Comparison of ENCODE assay signal across 14 mouse cellular contexts in the genomic region with DNA sequence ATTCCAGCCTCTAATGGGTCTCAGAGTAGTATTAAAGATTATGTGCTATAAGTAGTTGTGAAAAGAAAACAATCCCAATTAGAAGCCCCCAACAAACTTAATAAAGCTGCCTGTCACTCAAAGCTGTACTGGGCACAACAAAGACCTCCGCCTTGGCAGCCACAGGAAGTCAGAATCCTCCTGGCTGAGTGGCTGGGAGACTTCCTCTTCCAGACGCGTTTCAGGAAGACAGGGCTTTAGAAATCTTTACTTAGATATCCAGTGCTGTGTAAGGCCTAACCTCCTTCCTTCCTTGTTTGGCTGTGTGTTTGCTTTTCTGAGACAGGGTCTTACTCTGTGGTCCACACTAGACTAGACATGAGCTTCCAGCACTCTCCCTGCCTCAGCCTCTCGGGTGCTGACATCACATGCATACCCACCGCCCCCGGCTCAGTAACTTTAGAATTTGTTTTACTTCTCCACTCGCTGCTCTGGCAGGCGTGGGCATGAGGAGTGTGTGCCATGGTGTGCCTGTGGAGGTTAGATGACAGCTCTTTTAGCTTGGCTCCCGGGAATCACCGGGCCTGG. TPM values are rescaled to one million over a fixed set of nuclear protein-coding genes. Genes with fewer than 3 reads are reported as not detected.
A peak's percentile ranks its signal among the peaks of the same experiment; 100 is the strongest.
DNase-seq lines count a peak whose midpoint lies in the region; ATAC-seq and TF ChIP-seq lines count a peak whose summit lies in the region.
"Had no signal": no experiment of that assay in that cellular context is flagged by ENCODE, and none has a peak within 500 bp of the region (broad histone marks: within the 10 kb centered on the region; RNA-seq: fewer than 3 reads in every experiment).

No protein-coding gene starts in this region.

- H3K4me3 ChIP-seq in kidney, adult 2 months (ENCODE audit: insufficient read depth, low read depth, low read length) = no peak overlapping the region
- H3K4me3 ChIP-seq in lung, embryonic 14.5 days (ENCODE audit: low read depth, low read length) = no peak overlapping the region
- H3K4me3 ChIP-seq in intestine, embryonic 15.5 days (replicated peaks) = no peak overlapping the region
- no peak overlapping the region for H3K4me3 ChIP-seq in macrophage (ENCODE audit: inconsistent target)
- H3K4me3 ChIP-seq in midbrain, postnatal 0 days (ENCODE audit: low read depth, low read length) = no peak overlapping the region
- H3K4me3 ChIP-seq: midbrain, embryonic 13.5 days had no signal

- DNase-seq in kidney, adult 2 months = peak; percentile 39
- DNase-seq in kidney, adult 11 months = no peak
- peak; percentile 44 for DNase-seq in lung, embryonic 14.5 days
- DNase-seq in lung, postnatal 14 days = no peak
- DNase-seq in midbrain, postnatal 0 days (ENCODE audit: low spot score) = no peak
- DNase-seq: cerebellum, postnatal 14 days had no signal

- no peak overlapping the region for H3K4me2 ChIP-seq in lung, embryonic 14.5 days
- H3K4me2 ChIP-seq in intestine, embryonic 15.5 days (replicated peaks) = no peak overlapping the region
- H3K4me2 ChIP-seq in midbrain, postnatal 0 days (ENCODE audit: low read depth, low read length, poor library complexity, severe bottlenecking) = no peak overlapping the region
- H3K4me2 ChIP-seq: midbrain, embryonic 13.5 days had no signal

- H3K9ac ChIP-seq in lung, embryonic 14.5 days = no peak overlapping the region
- H3K9ac ChIP-seq in intestine, embryonic 15.5 days = no peak overlapping the region
- no peak overlapping the region for H3K9ac ChIP-seq in midbrain, postnatal 0 days (replicated peaks; ENCODE audit: low read length, poor library complexity, severe bottlenecking)
- H3K9ac ChIP-seq: midbrain, embryonic 13.5 days had no signal

- peak overlapping the region; percentile 77 for H3K27ac ChIP-seq in kidney, adult 2 months (ENCODE audit: insufficient read depth, low read depth, low read length)
- H3K27ac ChIP-seq in lung, embryonic 14.5 days (ENCODE audit: low read depth) = peak overlapping the region; percentile 43; the same call in 1 of the 2 replicates
- peak overlapping the region; percentile 2; the same call in 1 of the 2 replicates for H3K27ac ChIP-seq in intestine, embryonic 15.5 days
- peak overlapping the region; percentile 87 for H3K27ac ChIP-seq in macrophage
- H3K27ac ChIP-seq in midbrain, postnatal 0 days (ENCODE audit: low read depth, low read length) = no peak overlapping the region
- H3K27ac ChIP-seq: midbrain, embryonic 13.5 days had no signal

- peaks cover 95% of the 10 kb centered on the region for H3K79me2 ChIP-seq in macrophage (ENCODE audit: inconsistent target)

- H3K36me3 ChIP-seq in kidney, adult 2 months (ENCODE audit: control insufficient read depth, insufficient read depth, low read length) = peaks cover 4% of the 10 kb centered on the region
- H3K36me3 ChIP-seq in lung, embryonic 14.5 days (ENCODE audit: insufficient read depth) = peaks cover 75% of the 10 kb centered on the region
- H3K36me3 ChIP-seq in intestine, embryonic 15.5 days = peaks cover 23% of the 10 kb centered on the region
- H3K36me3 ChIP-seq in macrophage (ENCODE audit: inconsistent target) = peaks cover 58% of the 10 kb centered on the region
- H3K36me3 ChIP-seq in midbrain, postnatal 0 days (ENCODE audit: insufficient read depth, low read length) = peaks cover 44% of the 10 kb centered on the region

- 66% methylated on average over 10 of the region's 10 CpGs for WGBS in kidney, adult 2 months
- WGBS in lung, embryonic 14.5 days = 74% methylated on average over 10 of the region's 10 CpGs
- 76% methylated on average over 10 of the region's 10 CpGs for WGBS in intestine, embryonic 15.5 days
- 35% methylated on average over 10 of the region's 10 CpGs for WGBS in macrophage (ENCODE audit: missing documents)
- 82% methylated on average over 10 of the region's 10 CpGs for WGBS in midbrain, postnatal 0 days

- H3K9me3 ChIP-seq in lung, embryonic 14.5 days (ENCODE audit: low read depth, low read length) = no peaks in the 10 kb centered on the region
- no peaks in the 10 kb centered on the region for H3K9me3 ChIP-seq in intestine, embryonic 15.5 days
- no peaks in the 10 kb centered on the region for H3K9me3 ChIP-seq in midbrain, postnatal 0 days (ENCODE audit: low read length)
- H3K9me3 ChIP-seq: midbrain, embryonic 13.5 days had no signal

- no peak for TF ChIP-seq CTCF in kidney, adult 2 months (conservative IDR thresholded peaks at IDR 0.05; ENCODE audit: insufficient read depth, insufficient read length, low read depth, low read length)
- no peak for TF ChIP-seq CTCF in lung, embryonic 14.5 days (IDR thresholded peaks at IDR 0.05; ENCODE audit: low read depth)
- TF ChIP-seq CTCF in midbrain, postnatal 0 days (IDR thresholded peaks at IDR 0.05) = no peak

- no peaks in the 10 kb centered on the region for H3K4me1 ChIP-seq in kidney, adult 2 months (ENCODE audit: control insufficient read depth, insufficient read depth, low read length)
- H3K4me1 ChIP-seq in lung, embryonic 14.5 days (ENCODE audit: insufficient read depth) = no peaks in the 10 kb centered on the region; the same call in 1 of the 2 replicates
- H3K4me1 ChIP-seq in intestine, embryonic 15.5 days (replicated peaks) = peaks cover 3% of the 10 kb centered on the region
- no peaks in the 10 kb centered on the region for H3K4me1 ChIP-seq in midbrain, postnatal 0 days (ENCODE audit: insufficient read depth, low read length)

- H3K27me3 ChIP-seq in kidney, adult 2 months (replicated peaks; ENCODE audit: control insufficient read depth, insufficient read depth, low read length) = no peaks in the 10 kb centered on the region
- H3K27me3 ChIP-seq in lung, embryonic 14.5 days (ENCODE audit: insufficient read depth, low read length) = no peaks in the 10 kb centered on the region
- no peaks in the 10 kb centered on the region for H3K27me3 ChIP-seq in intestine, embryonic 15.5 days (replicated peaks)
- H3K27me3 ChIP-seq in midbrain, postnatal 0 days (ENCODE audit: insufficient read depth, low read length) = no peaks in the 10 kb centered on the region
- H3K27me3 ChIP-seq: midbrain, embryonic 13.5 days had no signal

- no peak for TF ChIP-seq POLR2A in kidney, adult 2 months (IDR thresholded peaks at IDR 0.05; ENCODE audit: low read depth, low read length)

- peak; percentile 41; the same call in 1 of the 2 replicates for ATAC-seq in lung, embryonic 14.5 days (ENCODE audit: insufficient read depth)
- no peak for ATAC-seq in intestine, embryonic 15.5 days
- no peak for ATAC-seq in erythroblast, adult 5-6 weeks (replicated peaks; ENCODE audit: low FRiP score, poor library complexity, severe bottlenecking)
- ATAC-seq in midbrain, postnatal 0 days (ENCODE audit: low FRiP score) = no peak
- ATAC-seq: midbrain, embryonic 13.5 days had no signal

RNA-seq across cellular contexts. Expression of gene Cttnbp2nl, which starts 16.6 kb away (rescaled TPM):
- polyA plus RNA-seq in kidney, adult 2 months (2012; rRNA removed) = 3.6 and 4.2 TPM in 2 replicates
- 38.5 and 42.3 TPM in 2 replicates for polyA plus RNA-seq in lung, embryonic 14.5 days (2014; fragmentation: Nextera tagmentation; extraction: Ambion mirVana)
- 18.8 and 21.9 TPM in 2 replicates for polyA plus RNA-seq in intestine, embryonic 15.5 days (2015; fragmentation: Nextera tagmentation; extraction: Ambion mirVana)
- 10 to 100 TPM; 19.6 to 88.4 (median 53.1) TPM for total RNA-seq in macrophage (2018; cell fraction: chromatin; rRNA removed)
- 10 to 100 TPM; 38.4 to 91.1 (median 57.9) TPM for total RNA-seq in macrophage (2018; cell fraction: cytosol; rRNA removed)
- 100 to 1,000 TPM in 1 of 26 experiments, 10 to 100 TPM in 25; 33.0 to 102 (median 46.7) TPM for total RNA-seq in macrophage (2018; cell fraction: nucleus; rRNA removed)
- 54.1 to 88.6 TPM (median 71.3 TPM) in 3 replicates for polyA plus RNA-seq in macrophage (2018)
- total RNA-seq in erythroblast, adult 5-6 weeks (2015; ENCODE audit: low replicate concordance) = not detected in 2 replicates
- under 0.01 and 0.42 TPM in 2 replicates for total RNA-seq in erythroblast, adult 5-6 weeks (2017; ENCODE audit: low replicate concordance)
- 34.1 and 36.7 TPM in 2 replicates for total RNA-seq in midbrain, postnatal 0 days (2014; rRNA removed)
- polyA plus RNA-seq in midbrain, postnatal 0 days (2015; fragmentation: Nextera tagmentation; extraction: Ambion mirVana) = 41.9 and 45.7 TPM in 2 replicates

RNA-seq across cellular contexts. Expression of gene 4930564D02Rik, which starts 30.3 kb away (rescaled TPM):
- not detected in 2 replicates for polyA plus RNA-seq in kidney, adult 2 months (2012; rRNA removed)
- not detected in 2 replicates for polyA plus RNA-seq in lung, embryonic 14.5 days (2014; fragmentation: Nextera tagmentation; extraction: Ambion mirVana)
- polyA plus RNA-seq in intestine, embryonic 15.5 days (2015; fragmentation: Nextera tagmentation; extraction: Ambion mirVana) = not detected in 2 replicates
- total RNA-seq in macrophage (2018; cell fraction: chromatin; rRNA removed) = not detected
- not detected for total RNA-seq in macrophage (2018; cell fraction: cytosol; rRNA removed)
- total RNA-seq in macrophage (2018; cell fraction: nucleus; rRNA removed) = under 1 TPM in 1 of 26 experiments, not detected in 25; 0.97 TPM
- not detected in 3 replicates for polyA plus RNA-seq in macrophage (2018)
- total RNA-seq in erythroblast, adult 5-6 weeks (2015; ENCODE audit: low replicate concordance) = not detected in 2 replicates
- total RNA-seq in erythroblast, adult 5-6 weeks (2017; ENCODE audit: low replicate concordance) = not detected in 2 replicates
- total RNA-seq in midbrain, postnatal 0 days (2014; rRNA removed) = not detected in 2 replicates
- not detected in 2 replicates for polyA plus RNA-seq in midbrain, postnatal 0 days (2015; fragmentation: Nextera tagmentation; extraction: Ambion mirVana)
- total RNA-seq: gastrocnemius, adult 18-20 months; left cerebral cortex, postnatal 14 days; neutrophil, adult 5-6 weeks had no signal
- polyA plus RNA-seq: brain, embryonic 14.5 days; midbrain, embryonic 13.5 days had no signal

Comparison
In these comparisons a context has a peak if more than half of its experiments do, and no peak if none do; other contexts are left out.
1. DNase-seq: peak in kidney, adult 2 months (single experiment) and lung, embryonic 14.5 days (single experiment); none in kidney, adult 11 months (single experiment), lung, postnatal 14 days (single experiment) and midbrain, postnatal 0 days (single experiment).